Mouse (Mus musculus): ENCODE results near the gene Xrcc2. TPM values are rescaled to one million over a fixed set of nuclear protein-coding genes. Genes with fewer than 3 reads are reported as not detected.

Gene Xrcc2
- 17.8 TPM for polyA plus RNA-seq (2014; fragmentation: Illumina TruSeq; extraction: RNeasy Lipid Tissue Mini Kit (QIAGEN cat#74804))

GRCm38 (mm10) chr5:25705567-25706349, at the start of gene Xrcc2:
Gene Xrcc2, minus strand, starts transcription at chr5:25705825.

Other genes starting within 250 kb of the Xrcc2 start
- 67.1 TPM for gene Kmt2c, start 207.0 kb downstream of the Xrcc2 start, polyA plus RNA-seq (2014; fragmentation: Illumina TruSeq; extraction: RNeasy Lipid Tissue Mini Kit (QIAGEN cat#74804))
- not detected for gene Cct8l1, start 189.8 kb downstream of the Xrcc2 start, polyA plus RNA-seq (2014; fragmentation: Illumina TruSeq; extraction: RNeasy Lipid Tissue Mini Kit (QIAGEN cat#74804))
- gene Actr3b, start 54.2 kb upstream of the Xrcc2 start, polyA plus RNA-seq (2014; fragmentation: Illumina TruSeq; extraction: RNeasy Lipid Tissue Mini Kit (QIAGEN cat#74804)): 37.5 TPM
- gene Gm21663, start 236.6 kb upstream of the Xrcc2 start, polyA plus RNA-seq (2014; fragmentation: Illumina TruSeq; extraction: RNeasy Lipid Tissue Mini Kit (QIAGEN cat#74804)): 1.7 TPM
- gene Gm21671, start 248.6 kb upstream of the Xrcc2 start, polyA plus RNA-seq (2014; fragmentation: Illumina TruSeq; extraction: RNeasy Lipid Tissue Mini Kit (QIAGEN cat#74804)): 3.0 TPM

Data from ovary, adult 10 weeks (tissue).